Mouse (Mus musculus) CH12.LX (cell line): ENCODE measurements at regions not wholly inside any gene's neighbourhood (a gene's known extent, or its start where the extent isn't known, plus 50 kb on each side); places are given as distances from the start of the nearest gene placed in this dataset.

Experiments
- DNase-seq: peaks from one replicate; pipeline ENCODE4 v3.0.0-alpha.2; 2013; ENCODE audit errors: extremely low read depth
- H3K27ac ChIP-seq: 2 replicates; pipeline ENCODE4 v1.5.1; 2012; ENCODE audit warnings: low read depth, mild to moderate bottlenecking, control low read depth, moderate library complexity; ENCODE audit not compliant: insufficient read depth
- H3K27me3 ChIP-seq: replicated peaks from 2 replicates; pipeline ENCODE3; 2012; ENCODE audit warnings: inconsistent platforms
- H3K36me3 ChIP-seq, 2 experiments: replicated peaks in 1 of 2; 2 replicates each; pipeline versions ENCODE3 to v1.6.1; 2012; ENCODE audit warnings: inconsistent platforms in 1 of 2, low read length in 1 of 2, mild to moderate bottlenecking in 1 of 2, mixed read lengths in 1 of 2, moderate library complexity in 1 of 2; ENCODE audit not compliant: control insufficient read depth in 1 of 2, insufficient read depth in 1 of 2
- H3K4me1 ChIP-seq, 2 experiments: 2 replicates each; pipeline ENCODE4 v1.6.1; 2012; ENCODE audit warnings: inconsistent platforms in 1 of 2, moderate library complexity in 1 of 2; ENCODE audit not compliant: insufficient read depth in 2 of 2, control insufficient read depth in 1 of 2
- H3K4me2 ChIP-seq: 2 replicates; pipeline ENCODE4 v1.6.1; 2012; ENCODE audit warnings: low read depth, mild to moderate bottlenecking, control low read depth; ENCODE audit not compliant: poor library complexity, insufficient read depth, severe bottlenecking
- H3K4me3 ChIP-seq, 3 experiments: fragments of 150-350 bp in 1 of 3; sonication (generic) in 1 of 3; replicated peaks in 1 of 3; 2 replicates each; pipeline versions ENCODE3 to v1.5.1; 2011 to 2012; ENCODE audit warnings: low read depth in 2 of 3, low read length in 2 of 3, mild to moderate bottlenecking in 2 of 3, moderate library complexity in 2 of 3, control low read depth in 1 of 3, improper control_type of control experiment in 1 of 3, inconsistent platforms in 1 of 3, mixed read lengths in 1 of 3; ENCODE audit not compliant: poor library complexity in 1 of 3
- H3K79me2 ChIP-seq: replicated peaks from 2 replicates; pipeline ENCODE4 v1.6.1; 2012; ENCODE audit warnings: mild to moderate bottlenecking, moderate library complexity; ENCODE audit not compliant: control insufficient read depth, poor library complexity, insufficient read depth, severe bottlenecking; ENCODE audit errors: extremely low read depth
- H3K9ac ChIP-seq: 2 replicates; pipeline ENCODE4 v1.6.1; 2012; ENCODE audit warnings: low read depth, mild to moderate bottlenecking, control low read depth, moderate library complexity; ENCODE audit not compliant: insufficient read depth
- H3K9me3 ChIP-seq: replicated peaks from 2 replicates; pipeline ENCODE3; 2012; ENCODE audit warnings: low read length, inconsistent platforms, mixed read lengths
- BHLHE40 ChIP-seq: IDR thresholded peaks from 2 replicates; pipeline ENCODE4 v1.6.1; 2011; ENCODE audit warnings: mild to moderate bottlenecking, low read depth, low read length, improper control_type of control experiment
- CHD2 ChIP-seq: IDR thresholded peaks from 2 replicates; pipeline ENCODE4 v1.6.1; 2011; ENCODE audit warnings: low read length, improper control_type of control experiment
- CTCF ChIP-seq, 2 experiments: IDR thresholded peaks in 1 of 2; conservative IDR thresholded peaks in 1 of 2; 2 replicates each; pipeline ENCODE4 v1.5.1; 2011 to 2012; ENCODE audit warnings: low read depth in 2 of 2, low read length in 2 of 2, improper control_type of control experiment in 1 of 2, inconsistent platforms in 1 of 2, mild to moderate bottlenecking in 1 of 2, moderate library complexity in 1 of 2
- ELF1 ChIP-seq: IDR thresholded peaks from 2 replicates; pipeline ENCODE4 v1.6.1; 2014; ENCODE audit warnings: low read depth, mild to moderate bottlenecking, inconsistent platforms, low read length, improper control_type of control experiment
- ETS1 ChIP-seq: conservative IDR thresholded peaks from 2 replicates; pipeline ENCODE4 v1.6.1; 2012; ENCODE audit warnings: low read depth, mild to moderate bottlenecking, inconsistent platforms, low read length, improper control_type of control experiment, moderate library complexity
- HCFC1 ChIP-seq: IDR thresholded peaks from 2 replicates; pipeline ENCODE4 v1.6.1; 2012; ENCODE audit warnings: low read depth, mild to moderate bottlenecking, inconsistent platforms, low read length, improper control_type of control experiment
- IRF4 ChIP-seq: IDR thresholded peaks from 2 replicates; pipeline ENCODE4 v1.6.1; 2014; ENCODE audit warnings: low read depth, mild to moderate bottlenecking, inconsistent platforms, low read length, improper control_type of control experiment
- JUN ChIP-seq: IDR thresholded peaks from 2 replicates; pipeline ENCODE4 v1.6.1; 2011; ENCODE audit warnings: low read depth, mild to moderate bottlenecking, low read length, improper control_type of control experiment, moderate library complexity; ENCODE audit not compliant: insufficient read depth
- JUND ChIP-seq: conservative IDR thresholded peaks from 2 replicates; pipeline ENCODE4 v1.6.1; 2011; ENCODE audit warnings: low read depth, low read length, improper control_type of control experiment
- MAX ChIP-seq: IDR thresholded peaks from 2 replicates; pipeline ENCODE4 v1.6.1; 2011; ENCODE audit warnings: low read length, improper control_type of control experiment
- MYC ChIP-seq: IDR thresholded peaks from 2 replicates; pipeline ENCODE4 v1.6.1; 2011; ENCODE audit warnings: low read depth, mild to moderate bottlenecking, improper control_type of control experiment, low read length
- NELFE ChIP-seq: IDR thresholded peaks from 2 replicates; pipeline ENCODE4 v1.6.1; 2011; ENCODE audit warnings: low read depth, low read length, improper control_type of control experiment
- NRF1 ChIP-seq: IDR thresholded peaks from 2 replicates; pipeline ENCODE4 v1.6.1; 2014; ENCODE audit warnings: low read depth, mild to moderate bottlenecking, inconsistent platforms, low read length, improper control_type of control experiment, moderate library complexity
- PAX5 ChIP-seq: IDR thresholded peaks from 2 replicates; pipeline ENCODE4 v1.6.1; 2012; ENCODE audit warnings: low read length, inconsistent platforms, mixed read lengths
- POLR2AphosphoS2 ChIP-seq: IDR thresholded peaks from 2 replicates; pipeline ENCODE4 v1.6.1; 2011; ENCODE audit warnings: low read depth, low read length, improper control_type of control experiment
- RCOR1 ChIP-seq: conservative IDR thresholded peaks from 2 replicates; pipeline ENCODE4 v1.6.1; 2012; ENCODE audit warnings: low read depth, mild to moderate bottlenecking, inconsistent platforms, low read length, improper control_type of control experiment
- TBP ChIP-seq: conservative IDR thresholded peaks from 2 replicates; pipeline ENCODE4 v1.6.1; 2011; ENCODE audit warnings: low read depth, low read length, improper control_type of control experiment
- TCF12 ChIP-seq: IDR thresholded peaks from 2 replicates; pipeline ENCODE4 v1.6.1; 2014; ENCODE audit warnings: low read depth, mild to moderate bottlenecking, inconsistent platforms, low read length, improper control_type of control experiment
- USF1 ChIP-seq: IDR thresholded peaks from 2 replicates; pipeline ENCODE4 v1.6.1; 2014; ENCODE audit warnings: low read depth, mild to moderate bottlenecking, inconsistent platforms, low read length, improper control_type of control experiment
- ZC3H11A ChIP-seq: IDR thresholded peaks from 2 replicates; pipeline ENCODE4 v1.6.1; 2012; ENCODE audit warnings: low read depth, mild to moderate bottlenecking, inconsistent platforms, low read length, improper control_type of control experiment
- dilution Hi-C: fragments of 300-500 bp; cut with MboI; formaldehyde crosslinking; loops from 2 replicates; pipeline ENCODE4 v1.14.3; 2020; ENCODE audit warnings: low sequenced_read_pairs; ENCODE audit not compliant: extremely low pct_unique_long_range_greater_than_20kb, extremely low pct_ligation_motif_present
- in situ Hi-C: fragments of 300-500 bp; cut with MboI; formaldehyde crosslinking; loops from 3 replicates; pipeline ENCODE4 v1.14.3; 2019; ENCODE audit warnings: low sequenced_read_pairs, low pct_ligation_motif_present, low pct_unique_long_range_greater_than_20kb, mixed read lengths

DNA sequence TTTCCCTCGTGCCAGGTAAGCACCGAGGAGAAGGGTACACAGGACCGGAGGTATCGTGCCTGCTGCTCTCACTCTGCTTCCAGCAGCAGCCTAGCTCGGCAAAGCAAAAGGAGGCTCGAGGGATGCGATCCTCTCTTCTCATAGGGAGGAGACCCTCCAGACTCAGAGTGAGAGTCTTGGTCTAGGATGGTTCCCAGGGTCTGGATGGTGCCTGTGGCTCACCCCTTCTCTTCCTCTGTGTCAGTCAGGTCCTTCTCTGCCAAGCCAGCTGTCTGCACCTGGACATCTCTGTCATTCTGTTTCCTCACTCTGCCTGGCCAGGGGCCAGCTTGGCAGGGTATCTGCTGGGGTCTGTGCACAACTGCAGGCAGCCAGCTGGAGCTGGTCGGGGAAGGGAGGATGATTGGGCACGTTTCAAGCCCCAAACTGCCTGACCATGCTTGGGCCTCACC is 76.9 kb upstream of the Fyn start:
- H3K36me3 ChIP-seq = no peaks in the 10 kb centered on the region
- in situ Hi-C loops = no loop called here
- H3K9ac ChIP-seq = no peak overlapping the region
- no peak for DNase-seq
- peaks cover 9 to 28% of the 10 kb centered on the region in 2 experiments for H3K4me1 ChIP-seq
- H3K27ac ChIP-seq = no peak overlapping the region
- dilution Hi-C loops = no loop called here
- TF ChIP-seq ETS1 (no peak), PAX5 (no peak), CTCF (conservative IDR thresholded peaks at IDR 0.05 in 1 of 2, IDR thresholded peaks at IDR 0.05 in 1 of 2; ENCODE audit: low read depth in 2 of 2, low read length in 2 of 2) (no peak), USF1 (no peak), ELF1 (no peak), ZC3H11A (no peak), TCF12 (no peak), POLR2AphosphoS2 (no peak)
- H3K79me2 ChIP-seq = no peaks in the 10 kb centered on the region
- H3K27me3 ChIP-seq = no peaks in the 10 kb centered on the region
- H3K4me3 ChIP-seq = no peak overlapping the region
- no peak overlapping the region for H3K4me2 ChIP-seq
- peaks cover 3% of the 10 kb centered on the region for H3K9me3 ChIP-seq

DNA sequence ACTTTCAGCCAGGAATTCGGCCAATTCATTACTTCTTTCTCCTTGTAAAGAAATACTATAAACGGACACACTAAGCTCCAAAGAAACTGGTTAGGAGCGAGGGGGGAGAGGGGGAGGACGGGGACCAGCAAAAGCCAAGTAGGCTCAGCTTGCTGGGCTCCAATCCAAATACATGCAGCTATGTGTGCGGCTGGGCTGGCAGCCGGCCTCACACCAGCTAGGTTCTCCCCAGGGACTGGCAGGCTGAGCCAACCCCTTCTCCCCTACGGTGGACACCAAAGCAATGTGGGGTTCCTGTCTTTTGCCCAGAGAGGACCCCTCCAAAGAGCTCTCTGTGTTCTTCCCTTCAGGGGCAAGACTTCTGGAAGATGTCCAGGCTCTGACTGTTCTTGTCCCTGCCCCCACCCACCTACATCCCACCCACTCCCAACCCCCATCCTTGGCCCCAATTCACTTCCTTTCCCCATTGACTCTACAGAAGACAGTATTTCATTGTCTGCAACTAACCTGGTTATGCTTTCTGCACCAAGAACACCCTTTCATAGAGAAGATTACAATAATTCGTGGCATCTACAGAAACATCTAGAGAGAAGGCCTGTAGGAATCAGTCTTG is 77.4 kb upstream of the Fyn start:
- Histone ChIP-seq H3K4me2 (no peak overlapping the region), H3K9me3 (peaks cover 3% of the 10 kb centered on the region), H3K4me3 (no peak overlapping the region), H3K36me3 (no peaks in the 10 kb centered on the region), H3K27me3 (no peaks in the 10 kb centered on the region), H3K79me2 (no peaks in the 10 kb centered on the region), H3K9ac (no peak overlapping the region), H3K4me1 (peaks cover 9 to 28% of the 10 kb centered on the region in 2 experiments), H3K27ac (no peak overlapping the region)
- dilution Hi-C loops (no loop called here), in situ Hi-C loops (no loop called here)
- DNase-seq = no peak
- no peak for TF ChIP-seq JUN
- TF ChIP-seq NELFE = no peak
- no peak for TF ChIP-seq CHD2
- no peak for TF ChIP-seq ELF1
- no peak for TF ChIP-seq BHLHE40
- TF ChIP-seq RCOR1 = no peak
- TF ChIP-seq USF1 = no peak
- no peak for TF ChIP-seq HCFC1
- no peak for TF ChIP-seq MYC
- TF ChIP-seq NRF1 = no peak
- TF ChIP-seq JUND = no peak
- TF ChIP-seq TBP = no peak
- no peak for TF ChIP-seq MAX
- no peak for TF ChIP-seq IRF4
